Mouse (Mus musculus) kidney, adult 2 months (tissue): ENCODE measurements around the gene Gadd45b. TPM values are rescaled to one million over a fixed set of nuclear protein-coding genes. Genes with fewer than 3 reads are reported as not detected.
A peak's percentile ranks its signal among the peaks of the same experiment; 100 is the strongest.

Experiments used
- DNase-seq: peaks from one replicate; pipeline ENCODE4 v3.0.0; 2021
- H3K27ac ChIP-seq: fragments of 200-500 bp; 2 replicates; pipeline ENCODE4 v1.5.1; 2012; ENCODE audit warnings: low read depth, low read length, control low read depth, inconsistent platforms; ENCODE audit not compliant: insufficient read depth
- H3K27me3 ChIP-seq: fragments of 200-500 bp; replicated peaks from 2 replicates; pipeline ENCODE4 v1.6.1; 2012; ENCODE audit warnings: mild to moderate bottlenecking, moderate library complexity, low read length, inconsistent platforms; ENCODE audit not compliant: control insufficient read depth, insufficient read depth
- H3K36me3 ChIP-seq: fragments of 200-500 bp; 2 replicates; pipeline ENCODE4 v1.6.1; 2012; ENCODE audit warnings: mild to moderate bottlenecking, moderate library complexity, low read length, inconsistent platforms; ENCODE audit not compliant: control insufficient read depth, insufficient read depth
- H3K4me1 ChIP-seq: fragments of 200-500 bp; 2 replicates; pipeline ENCODE4 v1.6.1; 2011; ENCODE audit warnings: low read length; ENCODE audit not compliant: control insufficient read depth, insufficient read depth
- H3K4me3 ChIP-seq: fragments of 200-500 bp; 2 replicates; pipeline ENCODE4 v1.5.1; 2011; ENCODE audit warnings: mild to moderate bottlenecking, low read depth, low read length, control low read depth; ENCODE audit not compliant: insufficient read depth
- CTCF ChIP-seq: fragments of 200-500 bp; conservative IDR thresholded peaks from 2 replicates; pipeline ENCODE4 v1.5.1; 2011; ENCODE audit warnings: low read depth, mild to moderate bottlenecking, control low read depth, low read length, moderate library complexity, mixed read lengths; ENCODE audit not compliant: insufficient read depth, insufficient read length
- POLR2A ChIP-seq: fragments of 200-500 bp; IDR thresholded peaks from one replicate; pipeline ENCODE4 v1.6.1; 2011; ENCODE audit warnings: low read depth, low read length, control low read depth
- WGBS: fragments of 180-500 bp; shearing (Covaris S2); methylation state at CpG from one replicate; pipeline ENCODE4 v1.1.7; 2018; 5-methylcytosine and 5-hydroxymethylcytosine counted together
- polyA plus RNA-seq: library from polyadenylated mRNA; depleted of rRNA; stranded (reverse); fragments of >200 nt; gene quantifications from 2 replicates; pipeline ENCODE4 v1.2.3, GENCODE M21; 2012

Gadd45b gene
- polyA plus RNA-seq, 1 experiment: 11.3 TPM

GRCm38 (mm10) chr10:80925472-80925871, 4.4 kb upstream of the Gadd45b start:
- no peaks in the 10 kb centered on the region for H3K27me3 ChIP-seq
- TF ChIP-seq CTCF: no peak
- no peak for TF ChIP-seq POLR2A
- H3K27ac ChIP-seq: no peak overlapping the region
- H3K4me3 ChIP-seq: no peak overlapping the region
- WGBS: 57% methylated on average over 3 of the region's 3 CpGs
- H3K4me1 ChIP-seq: peaks cover 5% of the 10 kb centered on the region; the same call in 1 of the 2 replicates
- DNase-seq: no peak
- H3K36me3 ChIP-seq: no peaks in the 10 kb centered on the region

- Histone ChIP-seq H3K4me1 (peaks cover 7% of the 10 kb centered on the region; the same call in 1 of the 2 replicates), H3K27me3 (no peaks in the 10 kb centered on the region), H3K36me3 (no peaks in the 10 kb centered on the region), H3K4me3 (peak overlapping the region; percentile 61), H3K27ac (peak overlapping the region; percentile 53; the same call in 1 of the 2 replicates)
- 1% methylated on average over 48 of the region's 48 CpGs for WGBS
- DNase-seq: peak; percentile 93
- peak; percentile 80 for TF ChIP-seq CTCF
- TF ChIP-seq POLR2A: no peak
Measured at GRCm38 (mm10) chr10:80928586-80929298, 1.1 kb upstream of the Gadd45b start.

- H3K4me1 ChIP-seq: peaks cover 8% of the 10 kb centered on the region; the same call in 1 of the 2 replicates
- peak overlapping the region; percentile 32; the same call in 1 of the 2 replicates for H3K27ac ChIP-seq
- no peaks in the 10 kb centered on the region for H3K27me3 ChIP-seq
- WGBS: 2% methylated on average over 45 of the region's 45 CpGs
- no peak for TF ChIP-seq CTCF
- no peak for TF ChIP-seq POLR2A
- no peaks in the 10 kb centered on the region for H3K36me3 ChIP-seq
- peak overlapping the region; percentile 71 for H3K4me3 ChIP-seq
- no peak for DNase-seq
Measured at GRCm38 (mm10) chr10:80930361-80931152, 684 bp downstream of the Gadd45b start.

- Histone ChIP-seq H3K4me3 (peak overlapping the region; percentile 71), H3K27ac (no peak overlapping the region), H3K27me3 (no peaks in the 10 kb centered on the region), H3K4me1 (peaks cover 8% of the 10 kb centered on the region; the same call in 1 of the 2 replicates), H3K36me3 (no peaks in the 10 kb centered on the region)
- no peak for TF ChIP-seq CTCF
- no peak for TF ChIP-seq POLR2A
- WGBS: 26% methylated on average over 14 of the region's 14 CpGs
- DNase-seq: peak; percentile 64
Measured at GRCm38 (mm10) chr10:80931153-80931671, 1.3 kb downstream of the Gadd45b start.

GRCm38 (mm10) chr10:80931695-80932094, 1.8 kb downstream of the Gadd45b start:
- no peak for TF ChIP-seq POLR2A
- no peak for TF ChIP-seq CTCF
- Histone ChIP-seq H3K36me3 (no peaks in the 10 kb centered on the region), H3K27ac (no peak overlapping the region), H3K4me3 (no peak overlapping the region), H3K4me1 (peaks cover 8% of the 10 kb centered on the region; the same call in 1 of the 2 replicates), H3K27me3 (no peaks in the 10 kb centered on the region)
- no peak for DNase-seq
- 29% methylated on average over 26 of the region's 26 CpGs for WGBS

GRCm38 (mm10) chr10:80932206-80932605, 2.3 kb downstream of the Gadd45b start:
- Histone ChIP-seq H3K27ac (no peak overlapping the region), H3K36me3 (no peaks in the 10 kb centered on the region), H3K4me1 (peaks cover 8% of the 10 kb centered on the region; the same call in 1 of the 2 replicates), H3K27me3 (no peaks in the 10 kb centered on the region), H3K4me3 (no peak overlapping the region)
- TF ChIP-seq POLR2A (no peak), CTCF (no peak)
- 15% methylated on average over 20 of the region's 20 CpGs for WGBS
- no peak for DNase-seq
